Mouse (Mus musculus) heart, embryonic 11.5 days (tissue): ENCODE data around the gene Gm49661. TPM values are rescaled to one million over a fixed set of nuclear protein-coding genes. Genes with fewer than 3 reads are reported as not detected.

ENCODE experiments used
- ATAC-seq: fragments of 200-750 bp; cut with Nextera tagmentation; replicated peaks from 2 replicates; pipeline ENCODE4 v1.8.0; 2017; ENCODE audit warnings: moderate library complexity; ENCODE audit not compliant: insufficient number of reproducible peaks, low FRiP score, low TSS enrichment
- H3K27ac ChIP-seq: fragments of 300-500 bp; sonication (generic); 2 replicates; pipeline ENCODE4 v1.5.1; 2014; ENCODE audit warnings: mild to moderate bottlenecking, low read depth, low read length
- H3K27me3 ChIP-seq: fragments of 300-500 bp; sonication (generic); 2 replicates; pipeline ENCODE4 v1.6.1; 2014; ENCODE audit warnings: mild to moderate bottlenecking, low read length, mixed read lengths; ENCODE audit not compliant: control insufficient read depth, insufficient read depth
- H3K36me3 ChIP-seq: fragments of 300-500 bp; sonication (generic); 2 replicates; pipeline ENCODE4 v1.6.1; 2014; ENCODE audit warnings: mild to moderate bottlenecking, low read length, moderate library complexity, mixed read lengths; ENCODE audit not compliant: control insufficient read depth, insufficient read depth
- H3K4me1 ChIP-seq: fragments of 300-500 bp; sonication (generic); 2 replicates; pipeline ENCODE4 v1.6.1; 2014; ENCODE audit warnings: low read length; ENCODE audit not compliant: control insufficient read depth, insufficient read depth
- H3K4me2 ChIP-seq: fragments of 300-500 bp; sonication (generic); 2 replicates; pipeline ENCODE4 v1.6.1; 2014; ENCODE audit warnings: mild to moderate bottlenecking, moderate library complexity
- H3K4me3 ChIP-seq: fragments of 300-500 bp; sonication (generic); 2 replicates; pipeline ENCODE4 v1.5.1; 2014; ENCODE audit warnings: low read depth, low read length
- H3K9ac ChIP-seq: fragments of 300-500 bp; sonication (generic); 2 replicates; pipeline ENCODE4 v1.6.1; 2014; ENCODE audit warnings: mild to moderate bottlenecking, low read depth, low read length, moderate library complexity
- H3K9me3 ChIP-seq: fragments of 300-500 bp; sonication (generic); replicated peaks from 2 replicates; pipeline ENCODE4 v1.6.1; 2016; ENCODE audit warnings: low read length; ENCODE audit not compliant: control insufficient read depth
- WGBS: fragments of 180-500 bp; shearing (Covaris S2); extraction: QIAGEN DNeasy Blood & Tissue Kit; methylation state at CpG from one replicate; pipeline ENCODE4 v1.1.7; 2014; ENCODE audit not compliant: insufficient replicate concordance; 5-methylcytosine and 5-hydroxymethylcytosine counted together
- polyA plus RNA-seq: library from polyadenylated mRNA; unstranded; fragments of >200 nt; fragmentation: Nextera tagmentation; extraction: Ambion mirVana; gene quantifications from 2 replicates; pipeline ENCODE4 v1.2.1, GENCODE M21; 2014

Gm49661 gene
- polyA plus RNA-seq, 1 experiment from 2014 or later, result not detected

DNA sequence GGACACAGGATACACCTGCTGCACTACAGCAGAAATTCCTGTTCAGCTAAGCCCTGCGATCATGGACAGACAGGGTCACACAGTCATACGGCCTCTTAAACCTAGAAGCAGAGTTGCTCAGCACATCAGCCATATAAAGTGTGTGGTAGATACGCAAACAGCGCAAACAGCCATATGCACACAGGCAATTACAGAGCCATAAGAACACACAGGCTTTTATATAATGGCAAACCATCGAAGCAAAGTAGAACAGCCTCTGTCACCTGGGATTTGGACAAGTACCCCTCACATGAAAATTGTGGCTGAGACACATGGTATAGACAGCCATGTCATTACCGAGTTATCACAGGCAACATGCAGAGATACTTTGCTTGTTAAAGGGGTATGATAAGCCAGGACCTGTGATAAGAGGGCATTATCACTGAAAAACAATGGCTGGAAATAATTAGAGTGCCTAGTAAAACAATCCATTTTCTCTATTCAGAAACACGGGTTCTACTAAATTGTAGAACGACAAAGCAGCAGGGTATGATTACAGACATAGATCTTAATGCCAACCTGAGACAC is 17.2 kb upstream of the Gm49661 start:
- Histone ChIP-seq H3K9ac (peak overlapping the region; percentile 67; the same call in 1 of the 2 replicates), H3K4me1 (peaks cover 31% of the 10 kb centered on the region)

DNA sequence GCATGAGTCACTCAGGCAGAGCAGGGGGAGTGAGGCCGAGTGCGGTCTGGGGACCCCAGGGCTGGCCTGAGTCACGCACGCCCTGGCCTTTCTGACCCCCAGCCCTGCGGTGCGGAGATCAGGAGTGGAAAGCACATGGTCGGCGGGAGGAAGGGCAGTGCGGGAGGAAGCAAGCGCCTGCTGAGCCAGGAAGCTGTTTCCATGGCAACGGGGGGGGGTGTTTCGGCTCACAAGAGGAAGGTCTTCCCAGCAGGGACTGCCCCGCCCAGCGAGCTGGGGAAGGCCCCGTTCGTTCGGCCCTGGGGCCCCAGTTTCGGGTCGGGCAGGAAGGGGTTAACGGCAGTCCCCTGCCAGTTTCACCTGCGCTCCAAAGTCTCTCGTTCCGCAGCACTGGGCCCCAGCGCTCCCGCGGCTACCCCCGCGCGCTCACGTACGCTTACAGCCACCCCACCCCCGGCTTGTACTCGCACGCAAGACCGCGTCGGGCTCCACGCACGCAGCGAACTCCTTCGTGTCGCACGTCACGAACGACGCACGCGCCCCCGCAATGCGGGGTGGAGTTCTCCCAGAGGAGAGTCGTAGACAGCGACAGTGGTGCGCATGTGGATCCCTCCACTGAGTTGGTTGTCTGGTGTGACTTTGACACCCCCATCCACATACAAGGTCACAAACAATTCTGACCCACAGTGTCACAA is 16.6 kb upstream of the Gm49661 start:
- H3K36me3 ChIP-seq, result no peaks in the 10 kb centered on the region
- WGBS, result under 1% methylated on average over 53 of the region's 53 CpGs
- H3K27ac ChIP-seq, result peak overlapping the region; percentile 54
- no peaks in the 10 kb centered on the region for H3K9me3 ChIP-seq
- peak overlapping the region; percentile 98 for H3K4me2 ChIP-seq
- peak overlapping the region; percentile 67 for H3K9ac ChIP-seq
- H3K4me3 ChIP-seq, result peak overlapping the region; percentile 56
- H3K27me3 ChIP-seq, result 0 out of 2 replicates have a peak, but pooled peaks cover 3% of the 10 kb centered on the region
- peak; percentile 39 for ATAC-seq
- H3K4me1 ChIP-seq, result peaks cover 36% of the 10 kb centered on the region

More for the DNA sequence above, 17.2 kb upstream of the Gm49661 start:
- Histone ChIP-seq H3K4me3 (peak overlapping the region; percentile 56), H3K4me2 (peak overlapping the region; percentile 98), H3K27me3 (0 out of 2 replicates have a peak, but pooled peaks cover 3% of the 10 kb centered on the region), H3K36me3 (no peaks in the 10 kb centered on the region), H3K27ac (peak overlapping the region; percentile 54), H3K9me3 (no peaks in the 10 kb centered on the region)
- WGBS, result 35% methylated on average over 8 of the region's 8 CpGs
- no peak for ATAC-seq

DNA sequence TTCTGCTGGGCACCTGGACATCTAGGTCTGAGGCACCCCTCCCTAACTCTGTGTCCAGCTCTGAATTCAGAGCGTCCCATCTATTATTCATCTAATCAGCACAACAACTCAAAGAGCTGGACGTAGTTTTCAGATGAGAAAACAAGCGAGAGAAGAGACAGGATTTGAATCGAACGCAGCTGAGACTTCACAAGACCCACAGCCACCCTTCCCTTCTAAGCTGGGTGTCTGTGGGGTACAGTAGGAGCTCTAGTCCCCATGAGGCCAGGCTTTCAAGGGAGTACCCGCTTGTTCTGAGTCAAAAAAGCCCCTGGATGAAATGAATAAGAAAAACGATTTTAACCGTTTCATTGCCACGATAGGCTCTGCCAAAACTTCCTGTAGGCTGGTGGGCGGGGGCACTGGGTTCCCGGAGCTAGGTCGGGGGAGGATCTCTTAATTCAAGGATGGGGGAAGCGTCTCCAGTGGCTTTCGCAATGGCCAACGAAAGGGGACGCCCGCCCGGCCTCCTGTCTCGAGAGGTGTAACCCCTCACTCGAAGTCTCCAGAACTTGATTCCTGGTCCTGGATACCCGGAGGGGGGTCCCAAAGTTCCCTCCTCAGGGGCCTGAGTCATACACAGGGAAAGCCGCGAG is 15.9 kb upstream of the Gm49661 start:
- peak overlapping the region; percentile 74 for H3K27ac ChIP-seq
- no peaks in the 10 kb centered on the region for H3K9me3 ChIP-seq
- peak overlapping the region; percentile 67 for H3K9ac ChIP-seq
- no peaks in the 10 kb centered on the region for H3K36me3 ChIP-seq
- peaks cover 40% of the 10 kb centered on the region for H3K4me1 ChIP-seq
- 2% methylated on average over 23 of the region's 23 CpGs for WGBS
- H3K27me3 ChIP-seq, result 0 out of 2 replicates have a peak, but pooled peaks cover 3% of the 10 kb centered on the region
- peak overlapping the region; percentile 98 for H3K4me2 ChIP-seq
- H3K4me3 ChIP-seq, result peak overlapping the region; percentile 56
- no peak for ATAC-seq

DNA sequence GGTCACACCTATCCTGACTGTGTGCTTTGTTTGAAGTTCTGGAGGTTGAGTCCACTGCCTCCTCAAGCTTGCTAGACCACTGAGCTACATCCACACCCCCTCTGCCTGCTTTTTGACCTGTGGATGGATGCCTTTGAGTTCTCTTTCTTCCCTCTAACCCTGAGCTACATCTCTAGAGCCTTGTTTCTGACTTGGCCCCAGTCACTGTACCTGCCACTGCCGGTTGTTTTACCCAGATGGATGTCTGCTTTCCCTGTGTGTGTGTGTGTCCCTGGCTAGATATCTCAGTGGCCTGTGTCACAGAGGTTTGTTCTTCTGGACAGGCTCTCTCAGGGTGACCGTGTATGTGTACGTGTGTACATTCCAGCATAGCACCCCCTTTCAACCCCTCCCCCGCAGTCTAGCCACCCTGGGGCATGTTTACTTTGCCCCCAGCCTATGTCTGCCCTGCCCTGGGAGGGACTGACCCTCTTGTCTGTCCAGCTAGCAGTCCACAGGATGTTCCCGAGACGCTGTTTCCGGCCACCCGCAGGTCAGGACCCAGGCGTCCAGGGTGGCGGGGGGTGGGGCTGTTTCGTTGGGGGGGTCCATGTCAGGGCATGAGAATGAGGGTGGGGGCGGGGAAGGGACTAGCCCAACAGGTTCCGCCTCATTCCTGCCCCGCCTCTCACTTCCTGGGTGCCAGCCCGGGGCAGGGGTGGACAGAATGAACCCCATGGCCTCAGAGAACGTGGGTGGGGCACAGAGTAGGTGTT is 15.2 kb upstream of the Gm49661 start:
- 0 out of 2 replicates have a peak, but pooled peaks have one; percentile 5 for ATAC-seq
- peaks cover 44% of the 10 kb centered on the region for H3K4me1 ChIP-seq
- H3K36me3 ChIP-seq, result no peaks in the 10 kb centered on the region
- WGBS, result 6% methylated on average over 16 of the region's 16 CpGs
- H3K4me3 ChIP-seq, result peak overlapping the region; percentile 56
- H3K4me2 ChIP-seq, result peak overlapping the region; percentile 98
- no peaks in the 10 kb centered on the region for H3K9me3 ChIP-seq
- H3K9ac ChIP-seq, result peak overlapping the region; percentile 52
- 0 out of 2 replicates have a peak, but pooled peaks cover 3% of the 10 kb centered on the region for H3K27me3 ChIP-seq
- H3K27ac ChIP-seq, result peak overlapping the region; percentile 74

DNA sequence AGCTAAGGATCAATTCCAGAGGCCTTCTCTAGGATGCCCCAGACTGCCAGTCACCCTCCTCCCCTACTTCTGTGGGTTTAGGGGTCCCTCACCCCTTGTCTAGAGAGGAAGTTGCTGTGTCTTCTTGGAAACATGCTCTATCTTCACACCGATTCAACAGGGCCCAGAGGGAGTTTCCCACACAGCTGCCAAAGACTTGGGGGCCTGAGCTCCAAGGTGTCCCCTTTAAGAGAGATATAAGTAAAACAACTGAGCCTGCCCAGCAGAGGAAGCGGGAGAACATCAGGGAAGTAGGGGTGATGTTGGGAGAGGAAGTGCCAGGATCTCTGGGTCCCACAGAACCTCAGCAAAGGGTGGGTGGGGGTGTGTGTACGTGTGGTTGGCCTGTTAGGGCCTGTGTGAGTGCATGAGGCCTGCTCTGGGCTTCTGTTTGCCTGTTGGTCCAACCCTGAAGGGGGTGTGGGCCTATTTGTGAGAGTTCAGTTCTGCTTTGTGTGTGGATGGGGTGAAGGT is 13.3 kb upstream of the Gm49661 start:
- Histone ChIP-seq H3K4me3 (no peak overlapping the region), H3K27ac (no peak overlapping the region), H3K9me3 (no peaks in the 10 kb centered on the region), H3K27me3 (0 out of 2 replicates have a peak, but pooled peaks cover 3% of the 10 kb centered on the region), H3K9ac (no peak overlapping the region), H3K4me2 (no peak overlapping the region), H3K36me3 (no peaks in the 10 kb centered on the region), H3K4me1 (peaks cover 57% of the 10 kb centered on the region)
- WGBS, result 50% methylated on average over 3 of the region's 3 CpGs
- ATAC-seq, result no peak

DNA sequence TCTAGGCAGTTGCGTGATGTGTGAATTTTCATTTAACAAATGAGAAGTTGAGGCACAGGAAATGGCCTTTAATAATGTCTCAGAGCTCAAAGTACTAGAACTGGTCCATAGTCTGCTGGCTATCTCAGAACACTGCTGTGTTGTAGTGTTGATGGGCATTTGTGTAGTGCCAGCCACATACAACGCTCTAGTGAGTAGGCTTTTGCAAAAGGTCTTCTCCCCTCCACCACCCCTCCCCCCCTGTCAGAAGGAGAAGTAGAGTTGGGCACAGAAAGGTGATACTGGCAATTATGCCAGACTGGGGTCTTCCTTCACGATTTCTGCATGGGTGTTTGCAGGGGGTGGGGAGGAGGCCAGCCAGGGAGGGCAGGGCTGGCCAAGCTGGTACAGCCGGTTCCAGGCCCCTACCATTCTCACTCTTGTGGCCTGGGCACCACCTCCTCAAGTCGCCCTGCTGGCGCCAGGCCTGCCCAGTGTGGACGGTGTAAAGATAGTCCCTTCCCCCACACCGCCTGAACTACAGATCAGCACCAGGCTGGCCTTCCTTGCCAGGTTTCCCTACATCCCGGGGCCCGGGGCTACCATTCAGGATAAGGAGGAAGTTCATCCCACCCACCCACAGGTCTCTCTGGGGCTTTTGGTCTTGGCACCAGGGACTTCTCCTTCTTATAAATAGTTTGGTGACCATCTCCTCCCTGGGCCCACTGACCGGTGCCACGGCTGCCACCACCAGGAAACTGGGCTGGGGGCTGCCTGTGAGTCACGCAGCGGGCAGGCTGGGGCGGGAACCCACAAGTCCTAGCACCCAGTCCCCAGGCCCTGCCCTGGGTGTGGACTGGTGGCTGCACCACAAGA is 12.6 kb upstream of the Gm49661 start:
- no peak overlapping the region for H3K4me2 ChIP-seq
- no peak for ATAC-seq
- WGBS, result 75% methylated on average over 15 of the region's 15 CpGs

DNA sequence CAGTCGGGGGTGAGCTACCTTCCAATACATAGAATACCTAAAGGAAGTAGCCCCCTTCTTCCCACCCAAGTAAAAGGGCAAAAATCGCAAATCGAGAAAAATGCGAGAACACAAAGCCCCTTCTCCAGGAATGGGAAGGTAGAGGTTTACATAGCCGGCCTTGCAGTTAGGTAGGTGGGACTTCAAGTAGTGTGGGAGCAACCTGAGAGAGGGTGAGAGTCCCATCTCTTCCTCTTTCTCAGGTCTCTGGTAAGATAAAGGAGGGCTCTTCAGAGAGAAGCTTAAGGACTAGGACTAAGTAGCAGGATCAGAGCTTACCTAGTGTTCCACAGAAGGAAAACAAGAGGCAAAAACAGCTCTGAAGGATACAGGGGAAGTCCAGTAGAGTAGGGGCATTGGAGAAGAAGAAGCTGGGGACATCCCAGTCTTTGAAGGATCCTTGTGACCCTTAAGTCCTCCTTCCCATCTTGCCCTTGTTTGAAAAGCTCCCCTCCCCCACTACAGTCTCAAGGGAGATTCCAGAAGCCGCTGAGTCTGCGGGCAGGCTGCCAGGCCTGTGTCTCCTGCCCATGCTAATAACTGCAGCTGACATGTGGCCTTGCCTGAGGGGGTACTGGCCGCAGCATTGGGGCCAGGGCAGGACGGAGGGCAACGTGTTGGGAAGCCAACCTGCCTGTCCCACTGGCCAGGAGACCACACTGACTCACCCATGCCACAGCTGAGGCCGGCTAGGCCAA is 11.6 kb upstream of the Gm49661 start:
- 0 out of 2 replicates have a peak, but pooled peaks cover 3% of the 10 kb centered on the region for H3K27me3 ChIP-seq
- H3K4me3 ChIP-seq, result no peak overlapping the region
- H3K9me3 ChIP-seq, result no peaks in the 10 kb centered on the region
- no peak overlapping the region; the same call in 1 of the 2 replicates for H3K27ac ChIP-seq
- peaks cover 54% of the 10 kb centered on the region for H3K4me1 ChIP-seq
- peak overlapping the region; percentile 98 for H3K4me2 ChIP-seq
- H3K9ac ChIP-seq, result 0 out of 2 replicates have a peak overlapping the region, but pooled peaks have one; percentile 3
- 36% methylated on average over 11 of the region's 11 CpGs for WGBS
- H3K36me3 ChIP-seq, result no peaks in the 10 kb centered on the region
- no peak for ATAC-seq

More for the DNA sequence above, 12.6 kb upstream of the Gm49661 start:
- Histone ChIP-seq H3K36me3 (no peaks in the 10 kb centered on the region), H3K9ac (no peak overlapping the region), H3K27me3 (0 out of 2 replicates have a peak, but pooled peaks cover 3% of the 10 kb centered on the region), H3K4me3 (no peak overlapping the region), H3K4me1 (peaks cover 58% of the 10 kb centered on the region), H3K9me3 (no peaks in the 10 kb centered on the region), H3K27ac (no peak overlapping the region)
